Mouse (Mus musculus) gastrocnemius, adult 8-10 months (tissue): ENCODE data around the gene Klk1. TPM values are rescaled to one million over a fixed set of nuclear protein-coding genes. Genes with fewer than 3 reads are reported as not detected.
"Not testable (repeated sequence)": the region's sequence is repeated elsewhere in the genome, so short reads cannot be mapped to it uniquely, and the experiment has no call there.

Source experiments
- DNase-seq, 2 experiments: peaks; one replicate each; pipeline ENCODE4 v3.0.0; 2022; ENCODE audit warnings: low spot score in 2 of 2
- total RNA-seq, 4 experiments: library from RNA; stranded (reverse); gene quantifications; 2 replicates each; pipeline ENCODE4 v1.2.4; 2022

The Klk1 gene
- total RNA-seq = under 1 TPM in 2 of 4 experiments, not detected in 2; 0.31 to 0.72 TPM

GRCm38 (mm10) chr7:44225076-44225475 lies at the start of gene Klk1:
Gene Klk1, plus strand, starts transcription at chr7:44225360.
- DNase-seq = no peak

- no peak for DNase-seq
Observed at GRCm38 (mm10) chr7:44179299-44180045, 45.7 kb upstream of the Klk1 start.

GRCm38 (mm10) chr7:44186516-44186915 lies 38.6 kb upstream of the Klk1 start:
- DNase-seq = not testable (repeated sequence)

- peak in 1 of 2 experiments; percentile 18 for DNase-seq
Observed at GRCm38 (mm10) chr7:44187936-44188335, 37.2 kb upstream of the Klk1 start, which contains the start of gene Klk1b24. Gene Klk1b24, plus strand, starts transcription at chr7:44188236.

- not testable (repeated sequence) for DNase-seq
Observed at GRCm38 (mm10) chr7:44193466-44193865, 31.7 kb upstream of the Klk1 start.

GRCm38 (mm10) chr7:44197891-44198290 lies 27.3 kb upstream of the Klk1 start, which contains the start of gene Klk1b3:
Gene Klk1b3, plus strand, starts transcription at chr7:44198191.
- no peak for DNase-seq

GRCm38 (mm10) chr7:44207135-44207534 lies 18.0 kb upstream of the Klk1 start, which contains the start of gene Klk1b4:
Gene Klk1b4, plus strand, starts transcription at chr7:44207435.
- not testable (repeated sequence) for DNase-seq

- no peak for DNase-seq
Observed at GRCm38 (mm10) chr7:44208307-44208706, 16.9 kb upstream of the Klk1 start.

- DNase-seq = no peak
Observed at GRCm38 (mm10) chr7:44215645-44216044, 9.5 kb upstream of the Klk1 start, which contains the start of gene Klk1b5. Gene Klk1b5, plus strand, starts transcription at chr7:44215945.

GRCm38 (mm10) chr7:44221601-44222000 lies 3.6 kb upstream of the Klk1 start:
- not testable (repeated sequence) for DNase-seq

GRCm38 (mm10) chr7:44222335-44222734 lies 2.8 kb upstream of the Klk1 start:
- DNase-seq = not testable (repeated sequence)

GRCm38 (mm10) chr7:44235909-44236308 lies 10.7 kb downstream of the Klk1 start, which contains the start of gene Gm36864:
Gene Gm36864, plus strand, starts transcription at chr7:44236177.
- no peak for DNase-seq

GRCm38 (mm10) chr7:44239913-44240312 lies 14.8 kb downstream of the Klk1 start:
- DNase-seq = no peak

- DNase-seq = no peak
Observed at GRCm38 (mm10) chr7:44240712-44241111, 15.6 kb downstream of the Klk1 start.

- DNase-seq = no peak
Observed at GRCm38 (mm10) chr7:44241163-44241562, 16.0 kb downstream of the Klk1 start.

- DNase-seq = no peak
Observed at GRCm38 (mm10) chr7:44244080-44244479, 18.9 kb downstream of the Klk1 start.

GRCm38 (mm10) chr7:44246055-44246983 lies 21.2 kb downstream of the Klk1 start, which contains the start of the genes 1700028J19Rik and 2410002F23Rik:
Gene 1700028J19Rik, minus strand, starts transcription at chr7:44246695.
Gene 2410002F23Rik, plus strand, starts transcription at chr7:44246722.
- DNase-seq = peak; percentile 85 to 86

GRCm38 (mm10) chr7:44246984-44247470 lies 21.9 kb downstream of the Klk1 start:
- no peak for DNase-seq

GRCm38 (mm10) chr7:44247971-44248370 lies 22.8 kb downstream of the Klk1 start:
- no peak for DNase-seq

GRCm38 (mm10) chr7:44249248-44249647 lies 24.1 kb downstream of the Klk1 start:
- DNase-seq = no peak

GRCm38 (mm10) chr7:44250732-44251275 lies 25.6 kb downstream of the Klk1 start:
- DNase-seq = not testable (repeated sequence)
